Mouse (Mus musculus) spleen, postnatal 4 days (tissue): ENCODE data around the gene Cenpj.

ENCODE experiments used
- DNase-seq, 2 experiments: peaks; one replicate each; pipeline ENCODE4 v3.0.0; 2022; ENCODE audit warnings: low spot score in 2 of 2

Cenpj gene

DNA sequence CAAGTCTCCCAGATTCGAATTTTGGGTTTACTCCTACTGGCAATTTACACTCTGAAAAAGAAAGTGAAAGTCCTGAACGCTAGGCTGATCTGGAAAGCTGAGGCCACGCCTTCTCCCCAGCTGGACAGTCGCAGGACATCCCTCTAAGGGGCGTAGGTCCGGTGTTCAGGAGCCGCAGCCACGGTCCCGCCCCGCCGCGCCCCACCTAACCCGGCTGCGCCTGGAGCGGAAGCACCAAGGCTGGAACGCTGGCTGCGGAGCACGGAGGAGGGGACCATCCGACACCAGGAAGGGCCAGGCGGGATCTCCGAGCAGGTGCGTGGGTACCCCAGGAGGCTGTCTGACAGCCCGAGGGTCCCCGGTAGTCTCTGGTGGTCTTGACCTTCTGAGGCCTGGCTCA is at the start of gene Cenpj, which contains the start of gene Parp4:
TSS of gene Cenpj (minus strand) at position 10 of the 400 bp plus-strand sequence.
TSS of gene Parp4 (plus strand) at position 204 of the 400 bp plus-strand sequence.
- peak; percentile 88 to 91 for DNase-seq

DNA sequence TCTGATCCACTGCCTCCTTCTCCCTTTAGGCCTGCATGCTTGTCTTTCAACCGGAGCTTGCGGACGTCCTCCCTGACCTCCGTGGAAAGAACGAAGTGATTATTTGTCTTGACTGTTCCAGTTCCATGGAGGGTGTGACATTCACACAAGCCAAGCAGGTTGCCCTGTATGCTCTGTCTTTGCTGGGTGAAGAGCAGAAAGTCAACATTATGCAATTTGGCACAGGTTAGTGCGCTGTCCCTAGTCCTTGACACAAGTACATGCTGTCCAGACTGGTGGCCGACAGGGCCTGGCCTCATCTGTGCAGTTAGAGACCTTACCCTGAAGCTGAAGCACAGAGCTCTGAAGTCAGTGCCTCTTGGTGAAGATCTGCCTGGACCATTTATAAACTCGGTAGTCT is 45.2 kb upstream of the Cenpj start:
- DNase-seq, result no peak

DNA sequence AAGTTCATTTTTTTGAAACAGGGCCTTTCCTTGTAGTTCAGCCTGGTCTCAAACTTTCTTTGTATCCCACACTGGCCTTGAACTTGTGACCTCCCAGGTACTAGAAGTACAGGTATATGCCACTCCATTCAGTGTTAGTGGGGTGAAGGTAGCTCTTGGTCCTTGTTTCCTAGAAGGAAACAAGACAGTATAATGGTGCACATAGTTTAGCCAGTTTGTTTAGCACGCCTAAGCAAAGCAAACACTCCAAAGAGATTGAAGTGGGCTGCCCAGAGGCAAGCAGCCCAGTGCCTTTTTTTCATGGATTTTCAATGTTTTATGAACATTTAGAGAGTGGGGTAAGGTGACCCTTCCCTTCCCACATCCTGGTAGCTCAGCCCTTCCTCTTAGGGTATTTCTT is 42.2 kb upstream of the Cenpj start:
- no peak for DNase-seq

DNA sequence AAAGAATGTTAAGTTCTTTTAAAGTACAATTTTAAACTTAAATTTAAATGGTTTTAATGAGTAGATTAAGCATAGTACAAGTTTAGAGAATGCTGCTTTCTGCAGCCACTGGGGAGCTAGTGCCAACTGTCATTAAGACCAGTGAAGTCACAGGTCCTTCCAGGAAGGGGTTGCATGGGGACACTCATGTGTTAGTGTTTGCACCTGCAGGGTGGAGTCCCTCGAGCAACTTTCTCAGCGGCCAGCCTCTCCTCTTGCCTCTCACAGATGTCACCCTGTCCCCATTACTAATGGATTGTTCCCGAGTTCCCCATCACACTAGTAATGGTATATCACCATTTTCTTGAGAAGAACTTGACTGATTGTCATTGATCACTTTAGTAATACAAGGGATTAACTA is 38.0 kb upstream of the Cenpj start:
- no peak for DNase-seq

DNA sequence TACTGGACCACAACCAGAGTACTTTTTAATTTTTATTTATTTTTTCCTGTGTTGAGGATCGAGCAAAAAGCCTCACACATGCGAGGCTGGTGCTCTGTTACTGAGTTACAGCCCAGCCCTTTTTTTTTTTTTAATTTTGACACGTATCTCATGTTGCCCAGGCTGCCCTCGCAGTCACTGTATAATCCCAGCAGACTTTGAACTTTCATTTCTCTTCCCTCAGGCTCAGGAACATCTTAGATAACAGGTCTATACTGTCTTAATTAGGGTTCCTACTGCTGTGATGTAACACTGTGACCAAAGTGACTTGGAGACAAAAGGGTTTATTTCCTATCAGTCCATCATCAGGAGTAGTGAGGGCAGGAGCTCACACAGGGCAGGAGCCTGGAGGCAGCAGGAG is 29.9 kb upstream of the Cenpj start:
- DNase-seq, result no peak

DNA sequence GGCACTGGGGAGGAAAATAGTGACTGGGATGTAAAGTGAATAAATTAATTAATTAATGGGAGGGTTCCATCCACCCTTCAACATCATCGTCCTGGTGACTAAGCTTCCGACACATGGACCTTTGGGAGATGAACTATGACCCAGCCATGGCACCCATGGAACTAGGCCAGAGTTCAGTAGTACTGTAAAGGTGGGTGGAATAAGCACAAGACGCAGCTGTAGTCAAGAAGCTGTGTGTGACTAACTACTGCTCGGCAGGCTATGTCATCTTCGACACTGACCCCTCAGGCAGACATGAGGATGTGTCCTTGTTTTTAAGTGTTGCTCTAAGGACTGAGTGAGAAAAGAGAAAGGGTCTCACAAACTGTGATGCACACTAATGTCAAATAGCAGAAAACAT is 29.2 kb upstream of the Cenpj start:
- no peak for DNase-seq

DNA sequence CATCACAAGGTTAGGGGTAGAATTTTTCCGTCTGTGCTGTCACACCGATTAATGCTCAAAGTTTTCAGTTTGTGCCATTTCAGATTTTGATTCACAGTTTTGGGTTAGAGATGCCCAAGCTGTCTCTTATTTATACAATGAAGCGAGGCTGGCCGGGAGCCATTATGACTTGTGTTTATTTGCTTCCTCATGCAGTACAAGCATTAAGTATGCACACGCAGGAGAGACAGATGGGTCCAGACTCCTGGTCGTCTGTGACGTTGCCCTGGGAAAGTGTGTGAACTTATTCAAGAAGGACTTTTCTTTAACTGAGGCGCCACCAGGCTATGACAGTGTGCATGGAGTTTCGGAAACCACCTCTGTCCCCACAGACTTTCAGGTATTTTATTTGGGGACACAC is 26.8 kb upstream of the Cenpj start:
- DNase-seq, result no peak

DNA sequence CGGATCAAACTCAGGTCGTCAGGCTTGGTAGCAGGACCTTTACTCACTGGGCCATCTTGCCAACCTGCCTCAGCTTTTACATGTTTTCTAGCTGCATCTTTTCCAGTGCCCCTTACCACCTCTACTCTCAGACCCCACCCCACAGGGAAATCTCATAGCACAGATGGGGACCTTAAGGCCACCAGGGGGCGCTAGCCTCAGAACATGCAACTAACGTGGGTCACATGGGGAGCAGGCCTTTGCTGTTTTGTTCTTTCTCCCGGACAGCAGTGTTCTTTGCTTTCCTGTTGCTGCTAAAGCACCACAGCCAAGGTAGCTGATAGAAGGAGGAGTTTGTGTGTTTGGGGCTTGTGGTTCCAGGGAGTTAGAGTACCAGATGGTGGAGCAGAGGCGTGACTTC is 23.5 kb upstream of the Cenpj start:
- peak; percentile 61 to 88 for DNase-seq

DNA sequence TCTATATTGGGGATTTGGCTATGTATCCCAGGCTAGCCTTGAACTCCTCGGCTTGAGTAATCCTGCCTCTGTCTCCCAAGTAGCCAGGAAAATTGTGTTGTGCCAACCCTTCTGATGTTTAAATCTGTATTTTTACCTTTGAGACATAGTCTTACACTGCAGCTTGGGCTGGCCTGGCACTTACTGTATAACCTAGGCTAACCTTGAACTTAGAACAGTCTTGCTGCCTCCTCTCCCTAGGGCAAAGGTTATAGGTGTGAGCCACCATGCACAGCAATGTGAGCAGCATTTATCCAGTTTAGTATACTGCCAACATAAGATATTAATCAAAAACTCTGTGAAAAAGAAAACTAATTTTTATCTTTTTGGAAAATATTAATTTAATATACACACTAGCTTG is 19.6 kb upstream of the Cenpj start:
- DNase-seq, result no peak

DNA sequence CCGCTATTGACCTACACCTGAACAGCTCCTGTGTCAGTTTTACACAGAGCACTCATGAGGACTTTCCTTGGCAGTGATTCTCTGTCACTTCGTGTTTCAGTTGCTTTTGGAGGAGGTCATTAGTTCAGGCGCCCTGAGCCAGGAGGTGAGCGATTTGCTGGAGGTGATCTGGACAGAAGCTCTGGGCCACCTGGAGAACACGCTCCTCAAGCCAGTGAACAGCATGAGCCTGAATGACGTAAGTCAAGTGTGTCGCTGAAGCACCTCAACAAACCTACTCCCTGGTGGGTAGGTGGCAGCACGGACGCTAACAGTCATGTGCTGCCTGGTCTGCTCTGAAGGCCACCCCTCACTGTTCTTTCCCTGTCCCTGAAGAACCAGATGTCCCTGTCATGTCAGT is 17.0 kb upstream of the Cenpj start:
- DNase-seq, result no peak

DNA sequence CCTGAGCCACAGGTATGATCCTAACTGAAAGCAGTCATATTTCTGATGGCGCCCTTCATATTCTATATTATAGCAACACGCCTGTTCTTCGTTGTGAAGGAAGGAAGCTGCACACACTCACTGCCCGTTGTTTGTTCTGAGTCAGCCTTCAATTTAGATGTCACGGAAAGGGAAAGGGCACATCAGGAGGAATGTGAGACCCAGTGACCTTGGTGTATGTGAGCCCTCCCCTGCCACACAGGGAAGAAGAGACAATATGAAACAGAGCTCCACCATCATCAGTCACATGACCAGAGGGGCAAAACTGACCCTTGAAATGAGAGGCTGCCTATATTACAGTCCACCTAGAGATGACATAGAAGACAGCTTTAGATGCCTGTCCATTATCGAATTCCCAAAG is 7.1 kb upstream of the Cenpj start:
- DNase-seq, result no peak

DNA sequence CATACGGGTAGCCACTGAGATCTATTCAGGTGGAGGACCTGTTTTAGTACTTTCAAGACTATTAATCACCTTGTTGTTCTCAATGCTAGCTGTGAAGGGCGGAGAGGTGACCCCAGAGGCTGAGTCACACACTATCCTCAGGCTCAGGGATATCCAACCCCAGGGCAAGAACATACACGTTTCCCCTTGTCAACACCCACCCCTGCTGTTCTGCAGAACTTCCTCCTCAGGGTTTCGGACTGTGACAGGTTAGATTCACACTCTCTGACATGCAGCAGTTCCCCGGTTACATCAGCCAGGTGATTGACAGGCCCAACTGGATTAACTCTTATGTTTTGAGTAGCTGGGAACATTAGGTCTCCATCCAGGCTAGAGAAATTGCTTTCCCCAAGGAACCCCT is 5.9 kb upstream of the Cenpj start:
- DNase-seq, result no peak

DNA sequence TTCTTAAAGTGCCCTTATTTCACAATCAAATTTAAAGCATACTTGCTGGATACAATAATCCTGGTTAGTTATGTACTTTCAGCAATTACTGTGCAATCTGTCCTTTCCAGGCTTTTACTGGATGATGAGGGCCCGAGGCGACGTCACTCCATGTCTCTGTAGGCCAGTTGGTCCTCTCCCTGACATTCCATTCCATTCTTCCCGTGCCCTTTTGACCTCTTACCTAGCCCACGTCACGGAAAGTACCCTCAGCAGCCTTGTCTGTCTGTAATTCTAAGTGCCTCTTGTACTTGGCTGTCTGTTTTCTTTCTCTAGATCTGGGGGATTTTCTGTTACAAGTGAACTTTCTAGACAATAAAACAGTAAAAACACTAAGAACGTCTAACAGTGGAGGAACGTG is 3.8 kb upstream of the Cenpj start:
- no peak for DNase-seq

DNA sequence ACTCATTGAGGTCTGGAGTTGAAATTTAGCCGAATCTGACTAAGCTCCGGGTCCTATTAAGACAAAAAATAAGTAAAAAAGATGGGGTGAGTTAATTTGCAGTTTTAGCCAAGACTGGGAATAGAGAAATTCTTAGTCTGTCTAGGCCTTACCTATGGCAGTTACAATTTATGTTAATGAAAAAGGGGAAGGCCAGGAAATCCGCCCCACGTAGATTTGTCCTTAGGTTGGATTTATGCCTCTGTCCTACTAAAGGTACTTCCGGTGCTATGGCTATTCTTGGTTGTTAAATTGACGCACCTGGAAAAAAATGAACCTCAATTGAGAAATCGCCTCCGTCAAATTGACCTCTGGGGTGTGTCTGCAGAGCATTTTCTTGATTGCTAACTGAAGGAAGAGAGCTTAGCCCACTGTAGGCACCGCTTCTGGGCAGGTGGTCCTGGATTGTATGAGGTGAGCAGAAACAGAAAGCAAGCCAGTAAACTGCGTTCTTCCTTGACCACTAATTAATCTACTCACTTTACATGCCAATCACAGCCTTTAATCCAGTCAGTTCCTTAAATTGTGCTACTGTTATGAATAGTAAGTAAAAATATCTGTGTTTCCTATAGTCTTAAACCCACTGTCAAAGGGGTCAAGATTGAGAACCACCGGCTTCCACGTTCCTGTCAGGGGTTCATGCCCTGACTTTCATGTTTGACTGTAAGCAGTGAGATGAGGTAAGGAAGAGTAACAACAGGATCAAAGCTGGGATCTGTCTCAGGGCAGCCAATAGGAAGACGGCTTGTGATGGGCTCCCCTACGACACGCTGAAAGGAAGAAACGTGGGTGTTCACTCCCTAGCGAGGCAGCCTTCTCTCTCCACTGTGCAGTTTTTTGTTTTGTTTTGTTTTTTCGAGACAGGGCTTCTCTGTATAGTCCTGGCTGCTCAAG is 1.0 kb upstream of the Cenpj start:
- DNase-seq, result no peak

DNA sequence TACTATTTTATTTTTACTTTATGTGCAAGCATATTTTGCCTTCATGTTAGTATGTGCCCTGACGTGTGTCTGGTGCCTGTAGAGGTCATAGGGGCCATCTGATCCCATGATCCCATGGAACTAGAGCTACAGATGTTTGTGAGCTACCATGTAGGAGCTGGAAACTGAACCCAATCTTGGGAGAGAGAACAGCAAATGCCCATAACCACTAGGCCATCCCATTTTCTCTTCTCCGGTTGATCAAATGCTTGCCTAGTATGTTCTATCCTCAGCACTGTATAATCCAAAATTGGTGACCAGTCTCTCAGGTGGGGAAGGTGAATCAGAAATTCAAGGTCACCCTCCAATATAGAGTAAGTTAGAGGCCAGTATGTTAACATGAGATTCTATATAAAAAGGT is 2.7 kb downstream of the Cenpj start:
- DNase-seq, result no peak

DNA sequence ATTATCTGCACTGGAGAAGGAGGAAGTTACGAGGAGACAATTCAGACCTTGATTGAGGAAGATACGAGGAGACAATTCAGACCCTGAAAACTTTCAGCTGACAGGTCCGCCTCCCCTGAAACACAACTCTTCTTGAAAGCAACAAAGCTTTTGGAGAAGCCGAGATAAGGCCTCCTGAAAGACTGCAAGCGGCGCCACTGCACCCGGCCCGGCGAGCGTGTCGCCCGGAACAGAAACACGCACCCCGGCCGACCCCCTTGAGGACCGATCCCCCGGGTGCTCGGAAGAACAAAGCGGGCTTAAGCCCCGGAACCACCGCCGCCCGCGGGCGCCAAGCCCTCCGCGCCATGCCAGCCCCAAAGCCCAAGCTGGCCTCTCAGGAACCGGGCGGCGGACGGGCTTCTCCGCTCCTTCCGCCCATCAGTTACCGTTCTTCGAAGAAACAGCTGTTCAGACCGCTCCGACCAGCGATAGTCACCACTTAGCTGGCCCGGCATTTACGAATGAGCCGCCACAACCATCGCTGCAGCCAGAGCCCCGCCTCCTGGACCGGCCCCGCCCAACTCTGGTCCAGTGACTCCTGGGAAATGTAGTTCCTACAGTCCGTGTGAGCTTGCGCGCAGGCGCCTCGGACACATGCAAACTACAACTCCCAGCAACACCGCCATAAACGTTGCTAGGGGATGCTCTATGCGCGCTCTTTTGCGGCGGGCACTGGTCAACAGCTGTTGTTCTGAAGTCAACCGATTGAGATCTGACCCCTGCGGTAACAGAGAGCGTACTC is 3.7 kb downstream of the Cenpj start:
- DNase-seq, result peak; percentile 96 to 97

DNA sequence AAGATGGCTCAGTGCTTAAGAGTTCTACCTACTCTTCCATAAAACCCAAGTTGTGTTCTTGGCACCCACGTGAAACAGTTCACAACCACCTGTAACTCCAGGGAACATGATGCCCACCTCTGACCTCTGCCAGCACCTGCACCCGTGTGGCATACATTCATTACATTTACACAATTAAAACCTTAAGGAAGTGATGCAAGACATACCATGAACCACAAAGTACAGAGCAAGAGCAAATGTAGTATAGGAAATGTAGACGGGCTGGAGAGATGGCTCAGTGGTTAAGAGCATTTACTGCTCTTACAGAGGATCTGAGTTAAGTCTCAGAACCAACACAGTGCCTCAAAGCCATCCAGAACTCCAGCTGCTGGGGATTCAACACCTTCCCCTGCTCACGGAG is 6.2 kb downstream of the Cenpj start:
- no peak for DNase-seq

DNA sequence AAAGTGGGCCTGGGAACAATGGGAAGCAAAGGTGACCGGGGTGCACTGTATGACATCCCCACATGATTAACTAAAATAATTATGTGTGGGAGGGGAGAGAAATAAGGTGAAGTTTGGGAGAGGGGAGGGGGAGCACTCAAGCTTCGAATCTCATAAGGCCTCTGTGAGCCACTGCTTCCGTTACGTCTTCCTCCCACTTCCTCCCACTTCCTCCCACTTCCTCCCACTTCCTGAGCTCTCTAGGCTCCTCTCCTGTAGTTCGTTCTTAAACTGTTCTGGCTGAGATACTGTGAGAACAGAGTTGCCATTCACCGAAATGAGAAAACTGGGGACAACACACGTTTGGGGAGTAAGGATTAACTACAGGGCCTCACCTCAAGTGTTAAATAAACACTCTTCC is 7.7 kb downstream of the Cenpj start:
- no peak for DNase-seq

DNA sequence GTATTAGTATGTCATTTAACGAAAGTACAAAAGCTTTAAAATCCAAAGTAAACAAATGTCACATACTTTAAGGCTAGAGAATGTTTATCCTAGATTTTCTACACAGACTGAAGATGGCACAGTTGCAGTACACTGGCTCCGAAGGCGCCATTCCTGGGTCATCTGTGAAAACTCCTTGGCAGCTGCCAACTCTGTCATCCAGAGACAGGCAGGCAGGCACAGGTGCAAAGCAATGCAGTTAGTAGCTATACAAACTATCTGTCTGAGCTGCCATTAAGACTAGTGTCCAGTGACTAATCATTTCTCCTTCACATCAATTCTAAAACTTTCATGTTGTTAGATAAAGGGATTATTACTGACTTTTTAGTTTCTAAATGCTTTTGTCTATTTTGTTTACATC is 16.1 kb downstream of the Cenpj start:
- DNase-seq, result no peak

DNA sequence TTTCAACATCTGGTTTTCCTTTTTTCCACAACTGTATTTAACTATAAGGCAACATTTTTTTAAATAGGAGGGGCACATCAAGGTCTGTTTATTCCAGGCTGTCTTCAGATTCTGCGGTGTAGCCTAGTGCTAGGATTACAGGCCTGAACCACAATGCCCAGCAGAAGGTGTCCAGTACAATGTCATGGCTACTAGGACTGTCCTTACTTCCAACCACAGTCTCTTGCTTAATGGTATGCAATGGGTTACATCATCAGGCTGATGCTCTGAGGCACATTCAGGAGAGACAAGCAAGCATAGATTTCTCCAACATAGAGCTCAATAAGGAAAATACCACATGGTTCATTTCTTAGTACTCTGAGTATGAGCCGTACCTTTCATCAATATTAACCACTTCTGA is 20.5 kb downstream of the Cenpj start:
- no peak for DNase-seq

DNA sequence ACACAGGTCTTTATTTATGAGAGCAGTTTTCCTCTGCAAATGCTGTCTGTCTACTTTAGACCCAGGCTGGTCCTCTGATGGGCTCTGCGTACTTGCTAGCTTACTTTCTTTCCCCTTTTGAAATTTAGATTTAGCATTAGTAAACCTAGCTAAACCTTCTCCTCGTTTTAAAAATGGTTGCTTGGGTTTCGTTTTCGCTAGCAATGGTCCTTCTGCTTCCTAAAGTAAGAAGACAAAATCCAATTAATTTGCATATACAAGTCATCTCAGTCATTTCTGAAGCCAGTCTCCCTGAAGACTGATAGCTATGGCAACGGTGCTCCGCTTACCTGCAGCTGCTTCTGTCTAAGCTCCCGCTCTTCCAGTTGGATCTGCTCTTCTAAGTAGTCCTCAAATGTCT is 21.9 kb downstream of the Cenpj start:
- DNase-seq, result no peak

DNA sequence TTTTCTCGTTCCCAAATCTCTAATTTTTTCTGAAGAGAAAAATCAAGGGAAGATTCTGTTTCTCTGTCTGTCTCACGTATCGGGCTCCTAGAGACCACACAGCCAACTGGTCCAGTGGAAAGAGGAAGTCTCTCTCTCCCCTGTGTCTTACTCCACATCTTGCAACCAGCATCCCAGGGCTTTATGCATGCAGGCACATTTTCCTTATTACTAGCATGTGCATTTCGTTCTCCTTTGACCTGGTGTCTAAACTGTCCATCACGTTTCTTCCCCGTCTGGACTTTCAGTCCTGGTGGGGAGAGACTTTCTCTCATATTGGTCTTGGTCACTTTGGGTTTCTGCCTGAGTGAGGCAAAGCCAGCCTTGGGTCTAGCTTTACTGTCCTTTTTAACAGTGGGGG is 22.3 kb downstream of the Cenpj start:
- DNase-seq, result no peak

DNA sequence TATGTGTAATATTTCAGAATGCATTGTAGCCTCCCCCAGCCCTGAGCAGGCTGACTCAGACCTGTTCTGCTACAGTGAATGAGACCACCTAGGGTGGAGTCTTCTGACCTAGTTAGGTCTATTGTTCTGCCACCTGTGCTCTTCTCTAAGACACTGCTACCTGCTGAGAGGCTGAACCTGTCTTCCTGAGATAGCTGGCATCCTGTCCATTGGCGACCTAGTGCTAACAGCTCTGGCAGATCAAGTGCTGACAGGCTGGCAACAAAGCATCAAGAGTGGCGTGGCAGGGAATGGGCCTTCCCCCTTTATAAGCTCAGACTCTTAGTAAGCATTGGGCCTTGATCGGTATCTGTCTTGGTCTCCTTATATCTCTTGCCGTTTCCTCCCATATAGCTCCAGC is 24.3 kb downstream of the Cenpj start:
- DNase-seq, result no peak
